Mouse (Mus musculus) embryonic facial prominence, embryonic 12.5 days (tissue): ENCODE data around the gene Sectm1a. TPM values are rescaled to one million over a fixed set of nuclear protein-coding genes. Genes with fewer than 3 reads are reported as not detected.
A peak's percentile ranks its signal among the peaks of the same experiment; 100 is the strongest.

ENCODE experiments used
- ATAC-seq: fragments of 200-750 bp; cut with Nextera tagmentation; 2 replicates; pipeline ENCODE4 v1.8.0; 2017; ENCODE audit not compliant: insufficient number of reproducible peaks, insufficient read depth, low FRiP score, low TSS enrichment
- H3K27ac ChIP-seq: fragments of 300-500 bp; sonication (generic); 2 replicates; pipeline ENCODE4 v1.5.1; 2016; ENCODE audit warnings: mild to moderate bottlenecking
- H3K27me3 ChIP-seq: fragments of 300-500 bp; sonication (generic); 2 replicates; pipeline ENCODE4 v1.6.1; 2016; ENCODE audit warnings: mild to moderate bottlenecking, moderate library complexity
- H3K36me3 ChIP-seq: fragments of 300-500 bp; sonication (generic); 2 replicates; pipeline ENCODE4 v1.6.1; 2016; ENCODE audit warnings: mild to moderate bottlenecking
- H3K4me1 ChIP-seq: fragments of 300-500 bp; sonication (generic); 2 replicates; pipeline ENCODE4 v1.6.1; 2016
- H3K4me2 ChIP-seq: fragments of 300-500 bp; sonication (generic); replicated peaks from 2 replicates; pipeline ENCODE4 v1.6.1; 2016; ENCODE audit warnings: mild to moderate bottlenecking, moderate library complexity
- H3K4me3 ChIP-seq: fragments of 300-500 bp; sonication (generic); 2 replicates; pipeline ENCODE4 v1.5.1; 2016; ENCODE audit warnings: mild to moderate bottlenecking
- H3K9ac ChIP-seq: fragments of 300-500 bp; sonication (generic); 2 replicates; pipeline ENCODE4 v1.6.1; 2016; ENCODE audit warnings: mild to moderate bottlenecking, moderate library complexity
- H3K9me3 ChIP-seq: fragments of 300-500 bp; sonication (generic); 2 replicates; pipeline ENCODE4 v1.6.1; 2016; ENCODE audit warnings: mild to moderate bottlenecking, moderate library complexity
- WGBS: fragments of 180-500 bp; shearing (Covaris S2); methylation state at CpG from one replicate; pipeline ENCODE4 v1.1.7; 2016; 5-methylcytosine and 5-hydroxymethylcytosine counted together
- polyA plus RNA-seq: library from polyadenylated mRNA; unstranded; fragments of >200 nt; fragmentation: Nextera tagmentation; extraction: Ambion mirVana; gene quantifications from 2 replicates; pipeline ENCODE4 v1.2.1, GENCODE M21; 2016

Sectm1a gene
- polyA plus RNA-seq, 1 experiment from 2014 or later: not detected

DNA sequence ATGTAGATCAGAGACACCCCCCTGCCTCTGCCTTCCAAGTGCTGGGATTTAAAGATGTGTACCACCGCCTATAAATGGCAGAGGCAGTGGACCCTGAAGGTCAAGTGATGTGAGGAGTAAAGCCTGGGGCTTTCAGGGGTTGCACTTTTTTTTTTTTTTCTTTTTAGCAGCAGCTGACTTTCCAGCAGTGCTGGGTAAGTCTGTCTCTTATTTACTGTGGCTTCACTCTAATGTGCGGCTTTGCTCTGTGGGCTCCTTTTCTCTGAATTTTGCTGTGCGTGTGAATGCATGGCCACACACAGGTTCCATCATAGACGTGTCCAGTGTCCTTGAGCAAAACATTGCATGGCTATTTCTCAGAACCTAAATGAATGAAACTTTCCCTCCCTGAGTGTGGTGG is 39.4 kb downstream of the Sectm1a start:
- H3K36me3 ChIP-seq: no peaks in the 10 kb centered on the region
- H3K9me3 ChIP-seq: no peaks in the 10 kb centered on the region
- no peak for ATAC-seq
- no peak overlapping the region; the same call in 1 of the 2 replicates for H3K9ac ChIP-seq
- H3K27ac ChIP-seq: no peak overlapping the region
- no peaks in the 10 kb centered on the region for H3K4me1 ChIP-seq
- H3K4me3 ChIP-seq: no peak overlapping the region
- WGBS: 68% methylated on average over 4 of the region's 4 CpGs
- no peak overlapping the region for H3K4me2 ChIP-seq
- H3K27me3 ChIP-seq: no peaks in the 10 kb centered on the region

DNA sequence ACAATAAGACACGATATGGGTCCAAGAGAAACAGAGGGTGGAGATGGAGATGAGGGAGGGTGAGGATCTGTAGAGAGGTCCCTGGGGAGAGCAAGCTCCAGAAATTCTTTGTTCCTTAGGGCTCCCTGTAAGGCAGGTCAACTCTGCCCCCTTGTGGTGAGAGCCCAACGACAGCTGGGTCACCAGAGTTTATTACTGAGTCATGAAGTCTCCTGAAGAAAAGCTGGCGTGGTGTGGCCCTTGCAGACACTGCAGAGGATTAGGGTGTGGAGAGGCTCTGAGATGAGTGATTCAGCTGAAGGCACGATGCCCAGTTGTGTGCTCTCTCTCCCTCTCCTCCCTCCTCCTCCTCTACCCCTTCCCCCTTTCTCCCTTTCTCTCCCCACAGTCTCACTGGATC is 39.8 kb downstream of the Sectm1a start:
- Histone ChIP-seq H3K4me3 (no peak overlapping the region), H3K36me3 (no peaks in the 10 kb centered on the region), H3K9me3 (no peaks in the 10 kb centered on the region), H3K4me2 (no peak overlapping the region), H3K27ac (no peak overlapping the region), H3K9ac (no peak overlapping the region), H3K27me3 (no peaks in the 10 kb centered on the region), H3K4me1 (no peaks in the 10 kb centered on the region)
- no peak for ATAC-seq
- 8% methylated on average over 4 of the region's 4 CpGs for WGBS

DNA sequence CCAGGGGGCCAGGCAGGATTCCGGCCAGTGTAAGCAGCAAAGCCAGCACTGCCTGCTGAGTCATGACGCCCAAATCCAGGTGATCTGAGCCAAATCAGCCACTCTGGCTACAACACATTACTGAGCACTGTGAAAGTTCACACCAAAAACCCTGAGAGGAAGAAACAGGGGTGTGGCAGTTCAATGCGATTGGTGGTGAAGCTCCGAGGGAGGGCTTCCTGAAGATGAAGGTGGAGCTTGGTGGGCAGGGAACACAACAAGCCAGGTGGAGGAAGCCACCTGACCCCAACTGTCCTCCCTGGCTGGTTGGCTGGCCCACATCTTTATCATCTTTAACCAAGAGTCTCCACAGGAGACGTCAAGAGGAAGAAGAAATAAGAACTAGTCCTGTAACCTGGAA is 41.7 kb downstream of the Sectm1a start, which contains the start of gene Cd7:
TSS of gene Cd7 (minus strand) at position 117 of the 400 bp plus-strand sequence.
- Histone ChIP-seq H3K4me1 (no peaks in the 10 kb centered on the region), H3K36me3 (no peaks in the 10 kb centered on the region), H3K9ac (no peak within 1 kb of the TSS), H3K27ac (no peak within 1 kb of the TSS), H3K4me3 (no peak within 1 kb of the TSS), H3K9me3 (no peaks in the 10 kb centered on the region), H3K4me2 (no peak within 1 kb of the TSS), H3K27me3 (no peaks in the 10 kb centered on the region)
- no peak for ATAC-seq
- 77% methylated on average over 5 of the region's 5 CpGs for WGBS

GRCm38 (mm10) chr11:121038366-121039240 is 42.4 kb downstream of the Sectm1a start:
- H3K27me3 ChIP-seq: no peaks in the 10 kb centered on the region
- H3K9ac ChIP-seq: no peak overlapping the region
- no peaks in the 10 kb centered on the region for H3K36me3 ChIP-seq
- H3K4me1 ChIP-seq: no peaks in the 10 kb centered on the region
- whole genome bisulfite sequencing: 90% methylated on average over 11 of the region's 11 CpGs
- no peak overlapping the region for H3K4me2 ChIP-seq
- no peak overlapping the region for H3K27ac ChIP-seq
- no peak for ATAC-seq
- no peak overlapping the region for H3K4me3 ChIP-seq
- H3K9me3 ChIP-seq: no peaks in the 10 kb centered on the region

DNA sequence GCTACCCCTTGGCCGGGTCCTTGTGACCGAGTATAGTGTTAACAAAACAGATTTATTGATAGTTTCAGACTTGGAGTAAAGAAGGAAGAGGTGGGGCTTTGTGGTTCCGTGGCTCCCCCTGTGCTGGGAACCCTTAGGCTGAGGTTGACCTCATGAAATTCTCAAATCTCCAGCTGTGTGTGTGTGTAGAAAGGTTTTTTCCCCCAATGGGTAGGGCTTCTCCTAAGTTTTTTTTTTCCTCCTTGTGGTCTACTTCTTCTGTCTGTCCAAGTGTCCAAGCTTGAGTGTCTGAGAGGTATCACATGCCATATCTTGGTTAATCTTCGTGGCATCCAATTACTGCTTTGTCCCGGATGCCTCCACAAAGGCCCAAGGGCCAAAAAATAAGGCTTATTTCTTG is 47.9 kb downstream of the Sectm1a start:
- no peaks in the 10 kb centered on the region for H3K36me3 ChIP-seq
- no peak for ATAC-seq
- WGBS: 83% methylated on average over 5 of the region's 5 CpGs
- H3K27ac ChIP-seq: no peak overlapping the region
- H3K4me3 ChIP-seq: no peak overlapping the region
- H3K27me3 ChIP-seq: no peaks in the 10 kb centered on the region
- H3K4me1 ChIP-seq: no peaks in the 10 kb centered on the region
- H3K9me3 ChIP-seq: no peaks in the 10 kb centered on the region
- H3K9ac ChIP-seq: no peak overlapping the region
- H3K4me2 ChIP-seq: no peak overlapping the region

DNA sequence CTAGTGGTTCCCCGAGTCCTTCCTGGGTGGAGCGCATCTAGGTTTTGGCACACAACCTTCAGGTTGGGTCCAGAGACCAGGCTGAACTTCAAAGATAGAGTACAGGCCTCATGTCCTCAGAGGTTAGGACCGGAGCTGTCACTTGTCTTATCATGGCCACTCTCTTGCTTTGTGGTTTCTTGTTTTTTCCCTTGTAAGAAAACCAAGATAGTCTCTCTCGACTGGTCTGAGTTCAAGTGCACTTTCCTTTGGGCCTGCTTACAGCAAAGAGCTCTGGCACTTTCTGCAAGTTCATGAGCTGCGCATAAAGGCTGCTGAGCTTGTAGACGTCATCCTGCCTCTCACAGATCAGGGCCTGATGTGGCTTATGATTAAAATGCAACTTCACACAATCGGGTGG is 53.8 kb downstream of the Sectm1a start:
- H3K4me1 ChIP-seq: no peaks in the 10 kb centered on the region
- H3K27ac ChIP-seq: no peak overlapping the region
- 81% methylated on average over 7 of the region's 7 CpGs for WGBS
- H3K4me3 ChIP-seq: no peak overlapping the region
- no peaks in the 10 kb centered on the region for H3K36me3 ChIP-seq
- no peak overlapping the region for H3K9ac ChIP-seq
- no peaks in the 10 kb centered on the region for H3K9me3 ChIP-seq
- no peak overlapping the region for H3K4me2 ChIP-seq
- ATAC-seq: no peak
- no peaks in the 10 kb centered on the region for H3K27me3 ChIP-seq

- H3K4me3 ChIP-seq: no peak overlapping the region
Observed at GRCm38 (mm10) chr11:121024163-121024562, 56.9 kb downstream of the Sectm1a start.

GRCm38 (mm10) chr11:121019501-121019900 is 61.5 kb downstream of the Sectm1a start:
- Histone ChIP-seq H3K9ac (no peak overlapping the region), H3K36me3 (no peaks in the 10 kb centered on the region), H3K4me1 (no peaks in the 10 kb centered on the region), H3K4me2 (no peak overlapping the region), H3K9me3 (no peaks in the 10 kb centered on the region), H3K27me3 (no peaks in the 10 kb centered on the region), H3K4me3 (no peak overlapping the region), H3K27ac (no peak overlapping the region)
- ATAC-seq: no peak
- WGBS: 82% methylated on average over 5 of the region's 5 CpGs

More at GRCm38 (mm10) chr11:121024163-121024562, 56.9 kb downstream of the Sectm1a start:
- Histone ChIP-seq H3K4me2 (no peak overlapping the region), H3K36me3 (no peaks in the 10 kb centered on the region), H3K9ac (no peak overlapping the region), H3K27me3 (no peaks in the 10 kb centered on the region), H3K9me3 (no peaks in the 10 kb centered on the region), H3K4me1 (no peaks in the 10 kb centered on the region), H3K27ac (no peak overlapping the region)
- no peak for ATAC-seq
- WGBS: 64% methylated on average over 6 of the region's 6 CpGs

DNA sequence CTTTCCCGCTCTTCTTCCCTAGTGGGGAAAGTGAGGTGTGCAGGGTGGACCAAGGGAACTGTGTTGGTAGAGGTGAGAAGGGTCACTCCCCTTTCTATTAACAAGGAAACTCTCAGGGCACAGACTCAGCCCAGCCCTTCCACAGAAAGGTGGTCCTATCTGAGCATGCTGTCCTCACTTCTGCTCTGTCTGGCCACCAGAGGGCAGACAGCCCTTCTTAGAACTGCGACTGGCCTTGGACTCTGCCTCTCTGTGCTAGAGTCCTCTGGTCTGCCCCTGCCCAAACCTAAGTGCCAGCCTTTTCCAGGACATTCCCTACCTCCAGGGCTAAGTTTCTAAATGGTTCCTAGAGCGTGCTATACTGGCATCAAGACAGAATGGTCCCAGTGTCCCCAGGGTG is 63.3 kb downstream of the Sectm1a start:
- no peak overlapping the region for H3K27ac ChIP-seq
- H3K4me3 ChIP-seq: no peak overlapping the region
- no peaks in the 10 kb centered on the region for H3K27me3 ChIP-seq
- no peaks in the 10 kb centered on the region for H3K4me1 ChIP-seq
- H3K9ac ChIP-seq: no peak overlapping the region
- ATAC-seq: 0 out of 2 replicates have a peak, but pooled peaks have one; percentile 60
- WGBS: 32% methylated on average over 3 of the region's 3 CpGs
- no peaks in the 10 kb centered on the region for H3K9me3 ChIP-seq
- H3K4me2 ChIP-seq: no peak overlapping the region
- no peaks in the 10 kb centered on the region for H3K36me3 ChIP-seq

Other genes with a start within 250 kb of the Sectm1a start
- gene Ccdc57, start 148.3 kb downstream of the Sectm1a start, polyA plus RNA-seq: 7.2 and 7.5 TPM in 2 replicates
- gene Slc16a3, start 132.7 kb downstream of the Sectm1a start, polyA plus RNA-seq: 46.2 and 46.9 TPM in 2 replicates
- gene Csnk1d, start 89.9 kb downstream of the Sectm1a start, polyA plus RNA-seq: 159 and 160 TPM in 2 replicates
- gene Cd7, start 41.8 kb downstream of the Sectm1a start, polyA plus RNA-seq: 0.32 and 0.38 TPM in 2 replicates
- not detected in 2 replicates for gene Sectm1b, start 17.7 kb downstream of the Sectm1a start, polyA plus RNA-seq
- 0.08 TPM in 1 of 2 replicates, not detected in the other for gene Tex19.2, start 37.5 kb upstream of the Sectm1a start, polyA plus RNA-seq
- gene Tex19.1, start 64.9 kb upstream of the Sectm1a start, polyA plus RNA-seq: not detected in 2 replicates
- 0.22 TPM in 2 replicates for gene Uts2r, start 79.1 kb upstream of the Sectm1a start, polyA plus RNA-seq
- 10.4 and 10.5 TPM in 2 replicates for gene Hexdc, start 123.2 kb upstream of the Sectm1a start, polyA plus RNA-seq
- 22.1 and 22.9 TPM in 2 replicates for gene Ogfod3, start 123.5 kb upstream of the Sectm1a start, polyA plus RNA-seq
- gene Cybc1, start 148.1 kb upstream of the Sectm1a start, polyA plus RNA-seq: 37.9 and 38.9 TPM in 2 replicates
- gene Narf, start 156.0 kb upstream of the Sectm1a start, polyA plus RNA-seq: 63.1 and 70.0 TPM in 2 replicates
- 10.6 and 10.8 TPM in 2 replicates for gene Foxk2, start 178.8 kb upstream of the Sectm1a start, polyA plus RNA-seq